Mouse (Mus musculus): ENCODE measurements around the gene Gm3696. TPM values are rescaled to one million over a fixed set of nuclear protein-coding genes. Genes with fewer than 3 reads are reported as not detected.
A peak's percentile ranks its signal among the peaks of the same experiment; 100 is the strongest.
"Not testable (repeated sequence)": the region's sequence is repeated elsewhere in the genome, so short reads cannot be mapped to it uniquely, and the experiment has no call there.

Gene Gm3696
- 8.5 and 8.6 TPM in 2 replicates for polyA plus RNA-seq (2014; fragmentation: Nextera tagmentation; extraction: Ambion mirVana)

DNA sequence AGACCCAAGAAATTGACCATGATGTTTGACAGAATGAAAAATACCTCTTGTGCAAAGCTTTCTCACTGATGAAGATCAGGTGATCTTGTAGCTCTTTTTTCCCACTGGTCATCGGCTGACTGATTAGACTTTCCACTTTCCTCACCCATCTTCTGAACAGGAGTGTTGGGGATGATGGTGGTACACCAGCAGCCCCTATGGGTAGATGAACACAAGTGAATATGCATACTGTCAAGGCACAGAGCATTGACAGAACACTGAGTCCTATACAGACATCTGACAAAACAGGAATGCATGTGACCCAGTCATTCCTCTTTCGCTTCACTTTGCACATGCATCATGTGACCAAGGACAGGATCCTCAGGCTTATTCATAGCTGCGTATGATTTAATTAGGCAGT is at the start of gene Gm3696:
Gene Gm3696 (minus strand): TSS at position 101 of the 400 bp plus-strand sequence.
- H3K27me3 ChIP-seq (ENCODE audit: control insufficient read depth, insufficient read depth, low read length); H3K4me1 ChIP-seq (replicated peaks; ENCODE audit: control insufficient read depth, insufficient read depth, low read length); H3K9ac ChIP-seq; H3K27ac ChIP-seq; DNase-seq (ENCODE audit: low spot score); ATAC-seq (ENCODE audit: low FRiP score); H3K9me3 ChIP-seq (ENCODE audit: control insufficient read depth, low read length); H3K4me3 ChIP-seq (replicated peaks; ENCODE audit: low read length); H3K36me3 ChIP-seq (replicated peaks; ENCODE audit: control insufficient read depth, insufficient read depth); H3K4me2 ChIP-seq (replicated peaks): not testable (repeated sequence)
- WGBS, result 87% methylated on average over 1 of the region's 3 CpGs

DNA sequence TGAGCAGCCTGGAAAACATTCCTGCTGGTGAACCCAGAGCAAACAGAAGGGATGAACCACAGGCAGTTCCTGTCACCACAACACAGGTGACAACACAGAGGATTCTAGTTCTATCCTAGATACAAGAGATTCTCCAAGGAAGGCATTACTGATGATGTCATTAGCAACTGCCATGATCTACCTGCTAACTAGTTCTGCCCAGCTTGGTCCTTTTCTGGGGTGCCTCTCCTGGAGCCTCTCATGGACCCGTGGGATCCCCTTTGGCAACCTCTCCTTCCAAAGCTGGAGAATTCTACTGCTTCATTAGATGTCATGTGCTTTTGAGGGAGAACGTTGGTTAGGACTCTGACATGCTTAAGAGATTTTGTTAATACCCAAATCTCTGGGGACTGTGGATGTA is 24.9 kb upstream of the Gm3696 start, which contains the start of gene Gm6676:
Gene Gm6676 (minus strand): TSS at position 101 of the 400 bp plus-strand sequence.
- not testable (repeated sequence) for H3K4me2 ChIP-seq (replicated peaks); ATAC-seq (ENCODE audit: low FRiP score); H3K9me3 ChIP-seq (ENCODE audit: control insufficient read depth, low read length); H3K27me3 ChIP-seq (ENCODE audit: control insufficient read depth, insufficient read depth, low read length); H3K36me3 ChIP-seq (replicated peaks; ENCODE audit: control insufficient read depth, insufficient read depth); H3K4me1 ChIP-seq (replicated peaks; ENCODE audit: control insufficient read depth, insufficient read depth, low read length); H3K27ac ChIP-seq; DNase-seq (ENCODE audit: low spot score); H3K9ac ChIP-seq; H3K4me3 ChIP-seq (replicated peaks; ENCODE audit: low read length)
- WGBS, result no CpG with 5 or more reads among the region's 2 CpGs

DNA sequence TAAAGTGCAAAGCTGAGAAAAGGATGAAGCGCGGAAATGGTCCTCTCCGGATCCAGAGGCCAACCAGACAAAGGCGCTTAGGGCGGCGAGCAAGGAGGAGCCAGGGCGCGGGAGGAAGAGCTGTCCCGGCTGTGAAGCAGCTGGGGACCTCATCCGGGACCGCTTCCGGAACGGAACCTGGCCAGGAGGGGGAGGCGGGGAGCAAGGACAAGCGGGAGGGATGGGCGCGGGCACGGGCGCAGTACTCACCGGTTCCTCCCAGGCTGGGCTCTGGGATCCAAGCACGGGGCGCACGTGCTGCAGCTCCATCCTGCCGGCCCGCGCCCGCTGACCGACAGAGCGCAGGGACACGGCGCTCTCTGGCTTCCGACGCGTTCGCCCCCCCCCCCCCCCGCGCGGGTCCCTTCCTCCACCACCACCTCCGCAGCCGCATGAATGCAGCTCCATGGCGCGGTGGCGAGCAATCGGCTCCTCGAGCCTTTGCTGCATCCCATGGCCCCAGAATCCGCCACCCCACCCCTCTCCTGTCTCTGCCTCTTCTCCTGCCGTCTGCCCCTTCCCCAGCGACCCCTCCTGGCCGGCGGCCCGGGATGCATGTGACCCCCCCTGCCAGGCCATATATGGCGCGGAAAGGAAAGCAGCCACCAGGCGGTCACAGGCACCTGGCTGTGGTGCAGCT is 4.8 kb upstream of the Gm3696 start:
- 0% methylated on average over 8 of the region's 54 CpGs for WGBS
- peak overlapping the region; percentile 40 for H3K4me3 ChIP-seq (replicated peaks; ENCODE audit: low read length)
- peak overlapping the region; percentile 90 for H3K27ac ChIP-seq
- H3K36me3 ChIP-seq (replicated peaks; ENCODE audit: control insufficient read depth, insufficient read depth); H3K4me1 ChIP-seq (replicated peaks; ENCODE audit: control insufficient read depth, insufficient read depth, low read length); H3K27me3 ChIP-seq (ENCODE audit: control insufficient read depth, insufficient read depth, low read length); H3K9me3 ChIP-seq (ENCODE audit: control insufficient read depth, low read length): not testable (repeated sequence)
- peak overlapping the region; percentile 51 for H3K4me2 ChIP-seq (replicated peaks)
- peak; percentile 70; the same call in 1 of the 2 replicates for ATAC-seq (ENCODE audit: low FRiP score)
- DNase-seq (ENCODE audit: low spot score), result peak; percentile 39
- peak overlapping the region; percentile 74 for H3K9ac ChIP-seq

DNA sequence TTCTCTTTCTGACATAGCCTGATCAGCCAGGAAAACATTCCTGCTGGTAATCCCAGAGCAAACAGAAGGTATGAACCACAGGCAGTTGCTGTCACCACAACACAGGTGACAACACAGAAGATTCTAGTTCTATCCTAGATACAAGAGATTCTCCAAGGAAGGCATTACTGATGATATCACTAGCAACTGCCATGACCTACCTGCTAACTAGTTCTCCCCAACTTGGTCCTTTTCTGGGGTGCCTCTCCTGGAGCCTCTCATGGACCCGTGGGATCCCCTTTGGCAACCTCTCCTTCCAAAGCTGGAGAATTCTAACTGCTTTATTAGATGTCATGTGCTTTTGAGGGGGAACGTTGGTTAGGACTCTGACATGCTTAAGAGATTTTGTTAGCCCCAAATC is 55.6 kb downstream of the Gm3696 start, which contains the start of gene Gm3685:
Gene Gm3685 (minus strand): TSS at position 101 of the 400 bp plus-strand sequence.
- H3K27ac ChIP-seq; H3K4me3 ChIP-seq (replicated peaks; ENCODE audit: low read length): not testable (repeated sequence)
- no CpG with 5 or more reads among the region's 2 CpGs for WGBS

More for the DNA sequence above, 55.6 kb downstream of the Gm3696 start, which contains the start of gene Gm3685:
- not testable (repeated sequence) for H3K9me3 ChIP-seq (ENCODE audit: control insufficient read depth, low read length); H3K4me1 ChIP-seq (replicated peaks; ENCODE audit: control insufficient read depth, insufficient read depth, low read length); H3K9ac ChIP-seq; H3K36me3 ChIP-seq (replicated peaks; ENCODE audit: control insufficient read depth, insufficient read depth); H3K27me3 ChIP-seq (ENCODE audit: control insufficient read depth, insufficient read depth, low read length); DNase-seq (ENCODE audit: low spot score); H3K4me2 ChIP-seq (replicated peaks); ATAC-seq (ENCODE audit: low FRiP score)

Other genes starting within 250 kb of the Gm3696 start
- gene Gm3667, start 210.7 kb downstream of the Gm3696 start, polyA plus RNA-seq (2014; fragmentation: Nextera tagmentation; extraction: Ambion mirVana), result 11.7 and 13.4 TPM in 2 replicates
- not detected in 2 replicates for gene Gm6356, start 126.8 kb downstream of the Gm3696 start, polyA plus RNA-seq (2014; fragmentation: Nextera tagmentation; extraction: Ambion mirVana)
- 4.3 and 4.8 TPM in 2 replicates for gene Gm10406, start 73.2 kb downstream of the Gm3696 start, polyA plus RNA-seq (2014; fragmentation: Nextera tagmentation; extraction: Ambion mirVana)
- not detected in 2 replicates for gene Gm3685, start 55.7 kb downstream of the Gm3696 start, polyA plus RNA-seq (2014; fragmentation: Nextera tagmentation; extraction: Ambion mirVana)
- not detected in 2 replicates for gene Gm6676, start 24.8 kb upstream of the Gm3696 start, polyA plus RNA-seq (2014; fragmentation: Nextera tagmentation; extraction: Ambion mirVana)
- gene Gm3512, start 73.9 kb upstream of the Gm3696 start, polyA plus RNA-seq (2014; fragmentation: Nextera tagmentation; extraction: Ambion mirVana), result 10.2 and 12.4 TPM in 2 replicates
- gene Gm16434, start 93.9 kb upstream of the Gm3696 start, polyA plus RNA-seq (2014; fragmentation: Nextera tagmentation; extraction: Ambion mirVana), result not detected in 2 replicates
- not detected in 2 replicates for gene Gm3727, start 164.1 kb upstream of the Gm3696 start, polyA plus RNA-seq (2014; fragmentation: Nextera tagmentation; extraction: Ambion mirVana)
- gene Gm3739, start 214.4 kb upstream of the Gm3696 start, polyA plus RNA-seq (2014; fragmentation: Nextera tagmentation; extraction: Ambion mirVana), result 6.8 TPM in 2 replicates
- gene Gm5797, start 231.8 kb upstream of the Gm3696 start, polyA plus RNA-seq (2014; fragmentation: Nextera tagmentation; extraction: Ambion mirVana), result not detected in 2 replicates